Mouse (Mus musculus): ENCODE results near the gene Hnrnpk.
"Not testable (repeated sequence)": the region's sequence is repeated elsewhere in the genome, so short reads cannot be mapped to it uniquely, and the experiment has no call there.

The Hnrnpk gene

GRCm38 (mm10) chr13:58388379-58388778, 14.8 kb downstream of the Hnrnpk start:
- DNase-seq (ENCODE audit: low read depth): no peak

GRCm38 (mm10) chr13:58387948-58388347, 15.2 kb downstream of the Hnrnpk start:
- DNase-seq (ENCODE audit: low read depth): peak; percentile 62

GRCm38 (mm10) chr13:58385547-58385920, 17.6 kb downstream of the Hnrnpk start:
- DNase-seq (ENCODE audit: low read depth): no peak

GRCm38 (mm10) chr13:58384779-58385546, 18.2 kb downstream of the Hnrnpk start, which contains the start of gene 2210016F16Rik:
Gene 2210016F16Rik, minus strand, starts transcription at chr13:58385225.
- no peak for DNase-seq (ENCODE audit: low read depth)

GRCm38 (mm10) chr13:58384371-58384770, 18.8 kb downstream of the Hnrnpk start:
- no peak for DNase-seq (ENCODE audit: low read depth)

- DNase-seq (ENCODE audit: low read depth): no peak
Observed at GRCm38 (mm10) chr13:58373153-58373470, 30.0 kb downstream of the Hnrnpk start.

- no peak for DNase-seq (ENCODE audit: low read depth)
Observed at GRCm38 (mm10) chr13:58372278-58373152, 30.6 kb downstream of the Hnrnpk start.

- DNase-seq (ENCODE audit: low read depth): no peak
Observed at GRCm38 (mm10) chr13:58368835-58369234, 34.3 kb downstream of the Hnrnpk start.

GRCm38 (mm10) chr13:58367641-58368040, 35.5 kb downstream of the Hnrnpk start:
- no peak for DNase-seq (ENCODE audit: low read depth)

- no peak for DNase-seq (ENCODE audit: low read depth)
Observed at GRCm38 (mm10) chr13:58366373-58366772, 36.8 kb downstream of the Hnrnpk start.

GRCm38 (mm10) chr13:58365179-58365578, 38.0 kb downstream of the Hnrnpk start:
- DNase-seq (ENCODE audit: low read depth): not testable (repeated sequence)

GRCm38 (mm10) chr13:58364353-58365175, 38.6 kb downstream of the Hnrnpk start:
- DNase-seq (ENCODE audit: low read depth): no peak

- DNase-seq (ENCODE audit: low read depth): peak; percentile 8
Observed at GRCm38 (mm10) chr13:58359304-58359653, 43.9 kb downstream of the Hnrnpk start.

- peak; percentile 80 for DNase-seq (ENCODE audit: low read depth)
Observed at GRCm38 (mm10) chr13:58358629-58359303, 44.4 kb downstream of the Hnrnpk start, which contains the start of gene Kif27. Gene Kif27, minus strand, starts transcription at chr13:58359122.

- DNase-seq (ENCODE audit: low read depth): no peak
Observed at GRCm38 (mm10) chr13:58352996-58353395, 50.1 kb downstream of the Hnrnpk start.

GRCm38 (mm10) chr13:58350606-58351005, 52.5 kb downstream of the Hnrnpk start:
- DNase-seq (ENCODE audit: low read depth): no peak

- no peak for DNase-seq (ENCODE audit: low read depth)
Observed at GRCm38 (mm10) chr13:58344505-58344904, 58.6 kb downstream of the Hnrnpk start.
